Mouse (Mus musculus) limb, embryonic 14.5 days (tissue): ENCODE results near the gene Nfil3. TPM values are rescaled to one million over a fixed set of nuclear protein-coding genes. Genes with fewer than 3 reads are reported as not detected.

ENCODE experiments used
- ATAC-seq: fragments of 200-750 bp; cut with Nextera tagmentation; 2 replicates; pipeline ENCODE4 v1.8.0; 2017; ENCODE audit warnings: low read depth, moderate number of reproducible peaks, moderate TSS enrichment; ENCODE audit not compliant: low FRiP score
- DNase-seq: peaks from one replicate; pipeline ENCODE4 v3.0.0-alpha.2; 2015; ENCODE audit warnings: low spot score
- H3K27ac ChIP-seq: fragments of 300-500 bp; sonication (generic); replicated peaks from 2 replicates; pipeline ENCODE4 v1.5.1; 2014; ENCODE audit warnings: low read depth, mild to moderate bottlenecking, low read length, moderate library complexity, mixed read lengths
- H3K27me3 ChIP-seq: fragments of 300-500 bp; sonication (generic); 2 replicates; pipeline ENCODE4 v1.6.1; 2014; ENCODE audit warnings: low read length, mixed read lengths; ENCODE audit not compliant: control insufficient read depth, insufficient read depth
- H3K36me3 ChIP-seq: fragments of 300-500 bp; sonication (generic); 2 replicates; pipeline ENCODE4 v1.6.1; 2014; ENCODE audit warnings: mild to moderate bottlenecking, low read length, moderate library complexity, mixed read lengths; ENCODE audit not compliant: control insufficient read depth, insufficient read depth
- H3K4me1 ChIP-seq: fragments of 300-500 bp; sonication (generic); 2 replicates; pipeline ENCODE4 v1.6.1; 2014; ENCODE audit warnings: antibody characterized with exemption, low read length, mixed read lengths; ENCODE audit not compliant: control insufficient read depth, insufficient read depth
- H3K4me2 ChIP-seq: fragments of 300-500 bp; sonication (generic); replicated peaks from 2 replicates; pipeline ENCODE4 v1.6.1; 2014; ENCODE audit warnings: low read depth, mild to moderate bottlenecking, low read length, moderate library complexity; ENCODE audit not compliant: severe bottlenecking
- H3K4me3 ChIP-seq: fragments of 300-500 bp; sonication (generic); replicated peaks from 2 replicates; pipeline ENCODE4 v1.5.1; 2014; ENCODE audit warnings: low read length
- H3K9ac ChIP-seq: fragments of 300-500 bp; sonication (generic); 2 replicates; pipeline ENCODE4 v1.6.1; 2014; ENCODE audit warnings: mild to moderate bottlenecking, low read depth, low read length, moderate library complexity; ENCODE audit not compliant: severe bottlenecking
- H3K9me3 ChIP-seq: fragments of 300-500 bp; sonication (generic); 2 replicates; pipeline ENCODE4 v1.6.1; 2016; ENCODE audit warnings: low read length; ENCODE audit not compliant: control insufficient read depth
- POLR2A ChIP-seq: fragments of 200-500 bp; IDR thresholded peaks from 2 replicates; pipeline ENCODE4 v1.8.0; 2012; ENCODE audit warnings: inconsistent platforms, mild to moderate bottlenecking, moderate library complexity, borderline replicate concordance; ENCODE audit not compliant: insufficient read depth, insufficient read length; ENCODE audit errors: extremely low read depth
- WGBS: fragments of 180-500 bp; shearing (Covaris S2); extraction: QIAGEN DNeasy Blood & Tissue Kit; methylation state at CpG from one replicate; pipeline ENCODE4 v1.1.7; 2014; 5-methylcytosine and 5-hydroxymethylcytosine counted together
- polyA plus RNA-seq, 2 experiments: library from polyadenylated mRNA; depleted of rRNA in 1 of 2; stranded (reverse) in 1 of 2; unstranded in 1 of 2; fragments of >200 nt; fragmentation: Nextera tagmentation in 1 of 2; extraction: Ambion mirVana in 1 of 2; gene quantifications; 2 replicates each; pipeline versions ENCODE4 v1.2.1 to v1.2.3; 2012 to 2014

Gene Nfil3
- polyA plus RNA-seq, 2 experiments: 9.2 to 29.5 TPM

- no peak for DNase-seq
- Histone ChIP-seq H3K4me2 (no peak overlapping the region), H3K9me3 (no peaks in the 10 kb centered on the region), H3K9ac (no peak overlapping the region), H3K4me1 (no peaks in the 10 kb centered on the region), H3K27me3 (no peaks in the 10 kb centered on the region), H3K4me3 (no peak overlapping the region), H3K27ac (no peak overlapping the region), H3K36me3 (no peaks in the 10 kb centered on the region)
- ATAC-seq: no peak
- 90% methylated on average over 2 of the region's 2 CpGs for WGBS
- TF ChIP-seq POLR2A: no peak
Measured at GRCm38 (mm10) chr13:53001511-53001935, 20.6 kb upstream of the Nfil3 start.

- H3K4me3 ChIP-seq: no peak overlapping the region
- DNase-seq (no peak), ATAC-seq (no peak)
- WGBS: 82% methylated on average over 2 of the region's 2 CpGs
- no peaks in the 10 kb centered on the region for H3K27me3 ChIP-seq
- no peak overlapping the region for H3K27ac ChIP-seq
- no peaks in the 10 kb centered on the region for H3K9me3 ChIP-seq
- TF ChIP-seq POLR2A: no peak
- no peak overlapping the region for H3K4me2 ChIP-seq
- H3K4me1 ChIP-seq: no peaks in the 10 kb centered on the region
- no peak overlapping the region for H3K9ac ChIP-seq
- no peaks in the 10 kb centered on the region for H3K36me3 ChIP-seq
Measured at GRCm38 (mm10) chr13:53000481-53000880, 19.6 kb upstream of the Nfil3 start.

- DNase-seq (no peak), ATAC-seq (no peak)
- Histone ChIP-seq H3K27me3 (no peaks in the 10 kb centered on the region), H3K4me3 (no peak overlapping the region), H3K27ac (no peak overlapping the region), H3K4me2 (no peak overlapping the region), H3K4me1 (no peaks in the 10 kb centered on the region), H3K36me3 (no peaks in the 10 kb centered on the region), H3K9me3 (no peaks in the 10 kb centered on the region), H3K9ac (no peak overlapping the region)
- TF ChIP-seq POLR2A: no peak
- WGBS: 86% methylated on average over 10 of the region's 10 CpGs
Measured at GRCm38 (mm10) chr13:52998541-52998940, 17.7 kb upstream of the Nfil3 start.

GRCm38 (mm10) chr13:52997806-52998205 lies 16.9 kb upstream of the Nfil3 start:
- DNase-seq (no peak), ATAC-seq (no peak)
- no peak overlapping the region for H3K27ac ChIP-seq
- WGBS: 75% methylated on average over 2 of the region's 2 CpGs
- no peaks in the 10 kb centered on the region for H3K9me3 ChIP-seq
- no peak overlapping the region for H3K9ac ChIP-seq
- H3K4me2 ChIP-seq: no peak overlapping the region
- no peaks in the 10 kb centered on the region for H3K27me3 ChIP-seq
- TF ChIP-seq POLR2A: no peak
- no peaks in the 10 kb centered on the region for H3K4me1 ChIP-seq
- H3K36me3 ChIP-seq: no peaks in the 10 kb centered on the region
- H3K4me3 ChIP-seq: no peak overlapping the region

GRCm38 (mm10) chr13:52996201-52996600 lies 15.3 kb upstream of the Nfil3 start:
- Histone ChIP-seq H3K27me3 (no peaks in the 10 kb centered on the region), H3K4me3 (no peak overlapping the region), H3K4me1 (no peaks in the 10 kb centered on the region), H3K27ac (no peak overlapping the region), H3K9me3 (no peaks in the 10 kb centered on the region), H3K36me3 (no peaks in the 10 kb centered on the region), H3K4me2 (no peak overlapping the region), H3K9ac (no peak overlapping the region)
- DNase-seq (no peak), ATAC-seq (no peak)
- no peak for TF ChIP-seq POLR2A
- WGBS: 72% methylated on average over 8 of the region's 8 CpGs
